Mouse (Mus musculus) CH12.LX (cell line): ENCODE results near the gene Lama5. TPM values are rescaled to one million over a fixed set of nuclear protein-coding genes. Genes with fewer than 3 reads are reported as not detected.

Source experiments
- DNase-seq: peaks from one replicate; pipeline ENCODE4 v3.0.0-alpha.2; 2013; ENCODE audit errors: extremely low read depth
- H3K27ac ChIP-seq: 2 replicates; pipeline ENCODE4 v1.5.1; 2012; ENCODE audit warnings: low read depth, mild to moderate bottlenecking, control low read depth, moderate library complexity; ENCODE audit not compliant: insufficient read depth
- H3K27me3 ChIP-seq: replicated peaks from 2 replicates; pipeline ENCODE3; 2012; ENCODE audit warnings: inconsistent platforms
- H3K36me3 ChIP-seq, 2 experiments: replicated peaks in 1 of 2; 2 replicates each; pipeline versions ENCODE3 to v1.6.1; 2012; ENCODE audit warnings: inconsistent platforms in 1 of 2, low read length in 1 of 2, mild to moderate bottlenecking in 1 of 2, mixed read lengths in 1 of 2, moderate library complexity in 1 of 2; ENCODE audit not compliant: control insufficient read depth in 1 of 2, insufficient read depth in 1 of 2
- H3K4me1 ChIP-seq, 2 experiments: 2 replicates each; pipeline ENCODE4 v1.6.1; 2012; ENCODE audit warnings: inconsistent platforms in 1 of 2, moderate library complexity in 1 of 2; ENCODE audit not compliant: insufficient read depth in 2 of 2, control insufficient read depth in 1 of 2
- H3K4me2 ChIP-seq: 2 replicates; pipeline ENCODE4 v1.6.1; 2012; ENCODE audit warnings: low read depth, mild to moderate bottlenecking, control low read depth; ENCODE audit not compliant: poor library complexity, insufficient read depth, severe bottlenecking
- H3K4me3 ChIP-seq, 3 experiments: fragments of 150-350 bp in 1 of 3; sonication (generic) in 1 of 3; replicated peaks in 1 of 3; 2 replicates each; pipeline versions ENCODE3 to v1.5.1; 2011 to 2012; ENCODE audit warnings: low read depth in 2 of 3, low read length in 2 of 3, mild to moderate bottlenecking in 2 of 3, moderate library complexity in 2 of 3, control low read depth in 1 of 3, improper control_type of control experiment in 1 of 3, inconsistent platforms in 1 of 3, mixed read lengths in 1 of 3; ENCODE audit not compliant: poor library complexity in 1 of 3
- H3K79me2 ChIP-seq: replicated peaks from 2 replicates; pipeline ENCODE4 v1.6.1; 2012; ENCODE audit warnings: mild to moderate bottlenecking, moderate library complexity; ENCODE audit not compliant: control insufficient read depth, poor library complexity, insufficient read depth, severe bottlenecking; ENCODE audit errors: extremely low read depth
- H3K9ac ChIP-seq: 2 replicates; pipeline ENCODE4 v1.6.1; 2012; ENCODE audit warnings: low read depth, mild to moderate bottlenecking, control low read depth, moderate library complexity; ENCODE audit not compliant: insufficient read depth
- H3K9me3 ChIP-seq: replicated peaks from 2 replicates; pipeline ENCODE3; 2012; ENCODE audit warnings: low read length, inconsistent platforms, mixed read lengths
- BHLHE40 ChIP-seq: IDR thresholded peaks from 2 replicates; pipeline ENCODE4 v1.6.1; 2011; ENCODE audit warnings: mild to moderate bottlenecking, low read depth, low read length, improper control_type of control experiment
- CHD1 ChIP-seq: IDR thresholded peaks from 2 replicates; pipeline ENCODE4 v1.6.1; 2012; ENCODE audit warnings: low read depth, low read length, improper control_type of control experiment, inconsistent platforms
- HCFC1 ChIP-seq: IDR thresholded peaks from 2 replicates; pipeline ENCODE4 v1.6.1; 2012; ENCODE audit warnings: low read depth, mild to moderate bottlenecking, inconsistent platforms, low read length, improper control_type of control experiment
- JUN ChIP-seq: IDR thresholded peaks from 2 replicates; pipeline ENCODE4 v1.6.1; 2011; ENCODE audit warnings: low read depth, mild to moderate bottlenecking, low read length, improper control_type of control experiment, moderate library complexity; ENCODE audit not compliant: insufficient read depth
- JUND ChIP-seq: conservative IDR thresholded peaks from 2 replicates; pipeline ENCODE4 v1.6.1; 2011; ENCODE audit warnings: low read depth, low read length, improper control_type of control experiment
- MAFK ChIP-seq: IDR thresholded peaks from 2 replicates; pipeline ENCODE4 v1.6.1; 2011; ENCODE audit warnings: low read length, improper control_type of control experiment; ENCODE audit not compliant: insufficient replicate concordance
- MYC ChIP-seq: IDR thresholded peaks from 2 replicates; pipeline ENCODE4 v1.6.1; 2011; ENCODE audit warnings: low read depth, mild to moderate bottlenecking, improper control_type of control experiment, low read length
- NELFE ChIP-seq: IDR thresholded peaks from 2 replicates; pipeline ENCODE4 v1.6.1; 2011; ENCODE audit warnings: low read depth, low read length, improper control_type of control experiment
- NRF1 ChIP-seq: IDR thresholded peaks from 2 replicates; pipeline ENCODE4 v1.6.1; 2014; ENCODE audit warnings: low read depth, mild to moderate bottlenecking, inconsistent platforms, low read length, improper control_type of control experiment, moderate library complexity
- PAX5 ChIP-seq: IDR thresholded peaks from 2 replicates; pipeline ENCODE4 v1.6.1; 2012; ENCODE audit warnings: low read length, inconsistent platforms, mixed read lengths
- POLR2A ChIP-seq: IDR thresholded peaks from 2 replicates; pipeline ENCODE4 v1.6.1; 2011; ENCODE audit warnings: low read depth, mild to moderate bottlenecking, improper control_type of control experiment, low read length
- POLR2AphosphoS2 ChIP-seq: IDR thresholded peaks from 2 replicates; pipeline ENCODE4 v1.6.1; 2011; ENCODE audit warnings: low read depth, low read length, improper control_type of control experiment
- RAD21 ChIP-seq: IDR thresholded peaks from 2 replicates; pipeline ENCODE4 v1.6.1; 2011; ENCODE audit warnings: low read depth, mild to moderate bottlenecking, low read length, improper control_type of control experiment, moderate library complexity
- TBP ChIP-seq: conservative IDR thresholded peaks from 2 replicates; pipeline ENCODE4 v1.6.1; 2011; ENCODE audit warnings: low read depth, low read length, improper control_type of control experiment
- TCF12 ChIP-seq: IDR thresholded peaks from 2 replicates; pipeline ENCODE4 v1.6.1; 2014; ENCODE audit warnings: low read depth, mild to moderate bottlenecking, inconsistent platforms, low read length, improper control_type of control experiment
- UBTF ChIP-seq: IDR thresholded peaks from 2 replicates; pipeline ENCODE4 v1.6.1; 2012; ENCODE audit warnings: low read depth, mild to moderate bottlenecking, inconsistent platforms, low read length, improper control_type of control experiment, moderate library complexity
- USF2 ChIP-seq: conservative IDR thresholded peaks from 2 replicates; pipeline ENCODE4 v1.6.1; 2011; ENCODE audit warnings: low read depth, low read length, improper control_type of control experiment
- ZKSCAN1 ChIP-seq: IDR thresholded peaks from 2 replicates; pipeline ENCODE4 v1.6.1; 2012; ENCODE audit warnings: low read depth, inconsistent platforms, low read length, improper control_type of control experiment, borderline replicate concordance
- ZNF384 ChIP-seq: IDR thresholded peaks from 2 replicates; pipeline ENCODE4 v1.6.1; 2012; ENCODE audit warnings: low read depth, low read length, improper control_type of control experiment, inconsistent platforms
- dilution Hi-C: fragments of 300-500 bp; cut with MboI; formaldehyde crosslinking; loops from 2 replicates; pipeline ENCODE4 v1.14.3; 2020; ENCODE audit warnings: low sequenced_read_pairs; ENCODE audit not compliant: extremely low pct_unique_long_range_greater_than_20kb, extremely low pct_ligation_motif_present
- in situ Hi-C: fragments of 300-500 bp; cut with MboI; formaldehyde crosslinking; loops from 3 replicates; pipeline ENCODE4 v1.14.3; 2019; ENCODE audit warnings: low sequenced_read_pairs, low pct_ligation_motif_present, low pct_unique_long_range_greater_than_20kb, mixed read lengths
- polyA plus RNA-seq: library from polyadenylated mRNA; unstranded; fragments of >175 nt; gene quantifications from 2 replicates; pipeline ENCODE4 v1.2.1, GENCODE M21; 2012; ENCODE audit warnings: low read depth; ENCODE audit not compliant: insufficient read length
- total RNA-seq, 2 experiments: library from RNA; depleted of rRNA; stranded (reverse); fragments of 300-350 nt in 1 of 2; fragments of >200 nt in 1 of 2; gene quantifications; 2 replicates each; pipeline ENCODE4 v1.2.3; 2012 to 2014

Lama5 gene
- total and polyA plus RNA-seq, 3 experiments: 0.20 to 0.85 (median 0.67) TPM

DNA sequence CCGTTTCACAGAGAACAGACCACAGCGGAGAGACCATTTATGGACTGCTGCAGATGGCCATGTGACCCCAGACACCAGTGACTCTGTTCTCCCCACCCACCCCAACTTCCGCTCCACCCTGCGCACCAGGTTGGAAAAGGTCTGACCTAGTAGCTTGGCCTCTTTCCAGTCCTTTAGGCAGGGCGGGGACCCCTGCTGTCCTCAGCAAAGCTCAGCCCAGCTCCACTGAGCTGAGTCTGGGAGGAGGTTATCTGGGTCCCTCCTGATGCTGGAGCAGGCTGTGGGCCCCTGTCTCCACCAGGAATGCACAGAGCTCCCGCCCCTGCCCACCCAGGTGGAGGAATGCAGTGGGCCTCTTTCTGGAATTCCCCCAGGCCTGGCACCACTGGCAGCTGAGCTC, 9.3 kb upstream of the Lama5 start:
- no peak for TF ChIP-seq POLR2AphosphoS2
- TF ChIP-seq POLR2A: no peak
- no peak for TF ChIP-seq BHLHE40
- H3K9ac ChIP-seq: no peak overlapping the region
- no peak overlapping the region for H3K27ac ChIP-seq

DNA sequence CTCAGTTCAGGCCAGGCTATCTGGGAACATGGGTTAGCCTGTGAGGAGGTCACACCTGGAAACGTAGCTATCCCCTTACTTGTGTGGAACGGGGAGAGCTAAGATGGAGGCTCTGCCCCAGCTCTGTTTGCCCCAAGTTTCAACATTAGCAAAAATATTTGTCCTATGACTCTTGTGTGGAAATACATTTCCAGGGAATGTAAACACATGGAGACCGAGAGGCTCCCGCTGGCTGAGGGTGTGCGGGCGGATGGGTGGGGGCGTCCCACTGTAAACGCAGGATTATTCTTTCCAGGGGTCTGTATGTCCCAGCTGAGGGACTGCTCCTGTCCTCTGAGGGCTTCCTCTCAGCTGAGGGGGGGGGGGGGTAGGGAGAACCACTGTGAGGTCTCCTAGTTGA, 8.7 kb upstream of the Lama5 start:
- no peak overlapping the region for H3K9ac ChIP-seq
- H3K4me2 ChIP-seq: no peak overlapping the region
- no peak for TF ChIP-seq JUND
- no peak for TF ChIP-seq TCF12
- no peak for TF ChIP-seq PAX5
- TF ChIP-seq MAFK: no peak
- TF ChIP-seq UBTF: no peak
- TF ChIP-seq TBP: no peak
- TF ChIP-seq USF2: no peak
- TF ChIP-seq RAD21: no peak
- TF ChIP-seq MYC: no peak
- TF ChIP-seq NELFE: no peak
- TF ChIP-seq JUN: no peak
- TF ChIP-seq BHLHE40: no peak
- no peak for TF ChIP-seq NRF1
- no peak for TF ChIP-seq CHD1
- TF ChIP-seq HCFC1: no peak
- no peak for TF ChIP-seq ZKSCAN1
- no peak for TF ChIP-seq ZNF384
- H3K27ac ChIP-seq: no peak overlapping the region
- dilution Hi-C loops: no loop called here
- H3K27me3 ChIP-seq: peaks cover 35% of the 10 kb centered on the region
- no peaks in the 10 kb centered on the region for H3K4me1 ChIP-seq
- in situ Hi-C loops: no loop called here
- H3K4me3 ChIP-seq: no peak overlapping the region
- H3K9me3 ChIP-seq: no peaks in the 10 kb centered on the region
- no peak for DNase-seq
- no peaks in the 10 kb centered on the region for H3K79me2 ChIP-seq
- no peaks in the 10 kb centered on the region for H3K36me3 ChIP-seq

More for the DNA sequence above, 9.3 kb upstream of the Lama5 start:
- Histone ChIP-seq H3K36me3 (no peaks in the 10 kb centered on the region), H3K4me3 (no peak overlapping the region), H3K9me3 (no peaks in the 10 kb centered on the region), H3K79me2 (no peaks in the 10 kb centered on the region), H3K4me2 (no peak overlapping the region), H3K4me1 (no peaks in the 10 kb centered on the region), H3K27me3 (peaks cover 36% of the 10 kb centered on the region)
- in situ Hi-C loops (no loop called here), dilution Hi-C loops (no loop called here)
- no peak for DNase-seq
